Mouse (Mus musculus) layer of hippocampus, adult 9-11 months (tissue): ENCODE data around the gene Spata18.

Experiments
- DNase-seq: peaks from one replicate; pipeline ENCODE4 v3.0.0; 2022

Gene Spata18

GRCm38 (mm10) chr5:73667877-73668276, 16.7 kb downstream of the Spata18 start:
- DNase-seq, result no peak

- DNase-seq, result no peak
These were observed 18.2 kb downstream of the Spata18 start for GRCm38 (mm10) chr5:73669386-73669785.

GRCm38 (mm10) chr5:73675604-73676003, 24.4 kb downstream of the Spata18 start:
- DNase-seq, result no peak

- peak; percentile 44 for DNase-seq
These were observed 25.4 kb downstream of the Spata18 start for GRCm38 (mm10) chr5:73676626-73677025.

GRCm38 (mm10) chr5:73683221-73683620, 32.0 kb downstream of the Spata18 start:
- no peak for DNase-seq

GRCm38 (mm10) chr5:73683706-73684409, 32.7 kb downstream of the Spata18 start:
- DNase-seq, result no peak

GRCm38 (mm10) chr5:73686149-73686548, 35.0 kb downstream of the Spata18 start:
- DNase-seq, result no peak

- no peak for DNase-seq
These were observed 37.4 kb downstream of the Spata18 start for GRCm38 (mm10) chr5:73688576-73688975.

- no peak for DNase-seq
These were observed 39.0 kb downstream of the Spata18 start for GRCm38 (mm10) chr5:73690146-73690545.

- no peak for DNase-seq
These were observed 40.7 kb downstream of the Spata18 start for GRCm38 (mm10) chr5:73691723-73692520.

- DNase-seq, result no peak
These were observed 42.6 kb downstream of the Spata18 start for GRCm38 (mm10) chr5:73693778-73694177.

GRCm38 (mm10) chr5:73694254-73695015, 43.3 kb downstream of the Spata18 start:
- DNase-seq, result no peak

- DNase-seq, result no peak
These were observed 46.5 kb downstream of the Spata18 start for GRCm38 (mm10) chr5:73697700-73698099.

GRCm38 (mm10) chr5:73701063-73701890, 50.1 kb downstream of the Spata18 start:
- DNase-seq, result no peak

- DNase-seq, result no peak
These were observed 50.9 kb downstream of the Spata18 start for GRCm38 (mm10) chr5:73701946-73702710.

- no peak for DNase-seq
These were observed 51.9 kb downstream of the Spata18 start for GRCm38 (mm10) chr5:73703096-73703495.

GRCm38 (mm10) chr5:73704263-73704662, 53.1 kb downstream of the Spata18 start:
- DNase-seq, result no peak

- DNase-seq, result no peak
These were observed 53.6 kb downstream of the Spata18 start for GRCm38 (mm10) chr5:73704757-73705156.

GRCm38 (mm10) chr5:73705290-73705689, 54.1 kb downstream of the Spata18 start:
- no peak for DNase-seq

- DNase-seq, result no peak
These were observed 61.7 kb downstream of the Spata18 start for GRCm38 (mm10) chr5:73712852-73713251.

GRCm38 (mm10) chr5:73716941-73717340, 65.8 kb downstream of the Spata18 start:
- no peak for DNase-seq
